In the genomic region with DNA sequence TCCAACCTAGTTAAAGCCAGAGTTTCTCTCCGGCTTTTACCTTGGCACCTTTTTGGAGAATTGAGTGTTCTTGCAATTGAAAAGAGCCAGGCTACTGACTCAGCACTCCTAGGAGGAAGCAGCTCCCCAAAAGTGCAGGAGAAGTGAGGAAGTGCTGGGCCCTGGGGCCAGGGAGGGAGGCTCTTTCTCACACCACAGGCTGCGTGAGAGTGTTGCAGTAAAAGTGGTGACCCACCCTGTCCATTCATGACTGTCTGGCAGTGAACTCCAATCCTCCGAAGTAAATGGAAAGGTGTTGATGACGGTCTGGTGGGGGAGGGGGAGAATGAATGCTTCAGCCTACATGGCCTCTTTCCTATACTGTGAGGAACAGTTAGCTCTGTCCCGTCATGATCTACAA, we compare ENCODE assay signal across 16 mouse cellular contexts.
"Had no signal": no experiment of that assay in that cellular context is flagged by ENCODE, and none has a peak within 500 bp of the region (broad histone marks: within the 10 kb centered on the region; RNA-seq: fewer than 3 reads in every experiment).

No protein-coding gene starts in this region.

- H3K27me3 ChIP-seq: limb, embryonic 12.5 days; liver, embryonic 13.5 days; lung, embryonic 15.5 days; midbrain, embryonic 15.5 days; stomach, embryonic 15.5 days had no signal

- H3K4me2 ChIP-seq: limb, embryonic 12.5 days; liver, embryonic 13.5 days; lung, embryonic 15.5 days; midbrain, embryonic 15.5 days; stomach, embryonic 15.5 days had no signal

- DNase-seq: kidney, postnatal 10 days; kidney, postnatal 4 days; liver; liver, embryonic 13.5 days; liver, postnatal 0 days; lung, postnatal 14 days; right cerebral cortex, postnatal 14 days; thymus, adult 2 months; thymus, postnatal 25 days had no signal

- H3K9me3 ChIP-seq: limb, embryonic 12.5 days; liver, embryonic 13.5 days; lung, embryonic 15.5 days; midbrain, embryonic 10.5 days; midbrain, embryonic 15.5 days; stomach, embryonic 15.5 days had no signal

- H3K4me3 ChIP-seq: layer of hippocampus, adult 2 months; limb, embryonic 12.5 days; liver, embryonic 13.5 days; lung, embryonic 15.5 days; midbrain, embryonic 10.5 days; midbrain, embryonic 15.5 days; stomach, embryonic 15.5 days had no signal

- ATAC-seq: midbrain, embryonic 15.5 days had no signal

- H3K27ac ChIP-seq: layer of hippocampus, adult 2 months; limb, embryonic 12.5 days; liver, embryonic 13.5 days; lung, embryonic 15.5 days; macrophage; midbrain, embryonic 10.5 days; midbrain, embryonic 15.5 days; stomach, embryonic 15.5 days had no signal

- H3K9ac ChIP-seq: limb, embryonic 12.5 days; liver, embryonic 13.5 days; liver, postnatal 0 days; lung, embryonic 15.5 days; midbrain, embryonic 15.5 days; stomach, embryonic 15.5 days had no signal

- H3K4me1 ChIP-seq: stomach, embryonic 15.5 days had no signal

- H3K36me3 ChIP-seq: limb, embryonic 12.5 days; liver, embryonic 13.5 days; lung, embryonic 15.5 days; midbrain, embryonic 10.5 days; midbrain, embryonic 15.5 days; stomach, embryonic 15.5 days had no signal
